Mouse (Mus musculus) heart, embryonic 16.5 days (tissue): ENCODE data around the gene Gm20708. TPM values are rescaled to one million over a fixed set of nuclear protein-coding genes. Genes with fewer than 3 reads are reported as not detected.

ENCODE experiments used
- ATAC-seq: fragments of 200-750 bp; cut with Nextera tagmentation; replicated peaks from 2 replicates; pipeline ENCODE4 v1.8.0; 2017; ENCODE audit warnings: moderate number of reproducible peaks; ENCODE audit not compliant: insufficient read depth, low FRiP score; ENCODE audit errors: extremely low read depth
- H3K27ac ChIP-seq: fragments of 300-500 bp; sonication (generic); 2 replicates; pipeline ENCODE4 v1.5.1; 2014; ENCODE audit warnings: mild to moderate bottlenecking, low read length, control low read depth, moderate library complexity
- H3K27me3 ChIP-seq: fragments of 300-500 bp; sonication (generic); 2 replicates; pipeline ENCODE4 v1.6.1; 2014; ENCODE audit warnings: low read length, mixed read lengths; ENCODE audit not compliant: control insufficient read depth, insufficient read depth
- H3K36me3 ChIP-seq: fragments of 300-500 bp; sonication (generic); 2 replicates; pipeline ENCODE4 v1.6.1; 2014; ENCODE audit not compliant: control insufficient read depth, insufficient read depth
- H3K4me1 ChIP-seq: fragments of 300-500 bp; sonication (generic); 2 replicates; pipeline ENCODE4 v1.6.1; 2014; ENCODE audit warnings: low read length, mixed read lengths; ENCODE audit not compliant: control insufficient read depth, insufficient read depth
- H3K4me2 ChIP-seq: fragments of 300-500 bp; sonication (generic); 2 replicates; pipeline ENCODE4 v1.6.1; 2014; ENCODE audit warnings: low read depth, mild to moderate bottlenecking, control low read depth, low read length
- H3K4me3 ChIP-seq: fragments of 300-500 bp; sonication (generic); 2 replicates; pipeline ENCODE4 v1.5.1; 2014; ENCODE audit warnings: mild to moderate bottlenecking, control low read depth, low read length
- H3K9ac ChIP-seq: fragments of 300-500 bp; sonication (generic); 2 replicates; pipeline ENCODE4 v1.6.1; 2014; ENCODE audit warnings: low read length, control low read depth
- H3K9me3 ChIP-seq: fragments of 300-500 bp; sonication (generic); replicated peaks from 2 replicates; pipeline ENCODE4 v1.6.1; 2016; ENCODE audit warnings: low read length; ENCODE audit not compliant: control insufficient read depth
- WGBS: fragments of 180-500 bp; shearing (Covaris S2); extraction: QIAGEN DNeasy Blood & Tissue Kit; methylation state at CpG from one replicate; pipeline ENCODE4 v1.1.7; 2014; 5-methylcytosine and 5-hydroxymethylcytosine counted together
- polyA plus RNA-seq: library from polyadenylated mRNA; unstranded; fragments of >200 nt; fragmentation: Nextera tagmentation; extraction: Ambion mirVana; gene quantifications from 2 replicates; pipeline ENCODE4 v1.2.1, GENCODE M21; 2015

Gene Gm20708
- polyA plus RNA-seq = 0.92 and 2.4 TPM in 2 replicates

DNA sequence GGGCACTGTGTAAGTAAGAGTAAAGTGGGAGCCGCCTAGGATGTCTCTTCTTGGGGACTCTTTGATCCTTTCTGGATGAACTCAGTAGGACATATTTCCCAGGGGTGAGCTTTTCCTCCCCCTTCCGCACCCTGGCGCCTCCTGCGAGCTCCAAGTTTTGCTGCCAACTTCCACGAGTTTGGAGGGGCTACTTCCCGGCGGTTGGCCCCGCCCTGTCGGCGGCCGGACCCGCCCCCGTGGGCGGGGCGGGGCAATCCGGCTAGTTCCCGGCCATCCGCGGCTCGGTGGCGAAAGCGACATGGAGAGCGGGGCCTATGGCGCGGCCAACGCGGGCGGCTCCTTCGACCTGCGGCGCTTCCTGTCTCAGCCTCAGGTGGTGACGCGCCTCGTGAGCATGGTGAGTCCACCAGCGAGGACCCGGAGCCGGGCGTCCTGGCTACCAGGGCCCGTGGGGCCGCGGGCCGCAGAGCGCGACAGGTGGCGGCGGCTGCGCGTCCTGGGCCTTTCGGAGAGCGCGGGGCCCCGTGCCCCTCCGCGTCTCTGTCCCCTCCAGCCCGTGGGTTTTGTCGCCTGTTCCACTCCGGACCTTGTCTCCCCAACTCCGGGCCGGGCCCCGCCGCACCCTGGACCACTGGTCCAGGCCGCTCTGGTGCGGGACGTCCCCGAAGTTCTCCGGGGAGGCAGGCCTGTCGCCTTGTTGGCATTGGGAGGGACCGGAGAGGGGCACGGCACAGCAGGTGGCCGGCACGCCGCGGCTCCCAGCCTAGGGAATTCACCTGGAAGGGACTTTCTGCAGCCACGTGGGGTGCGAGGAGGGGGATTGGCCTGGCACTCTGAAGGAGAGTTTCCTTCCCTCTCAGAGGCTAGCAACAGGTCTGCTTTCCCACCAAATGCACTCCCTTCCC is at the start of gene Gm20708, which contains the start of gene Syngr2:
Gene Gm20708, plus strand, starts transcription at position 262 of the 905 bp plus-strand sequence.
Gene Syngr2, plus strand, starts transcription at position 262 of the 905 bp plus-strand sequence.
- WGBS = under 1% methylated on average over 75 of the region's 75 CpGs
- peaks cover 12% of the 10 kb centered on the region for H3K36me3 ChIP-seq
- H3K9ac ChIP-seq = peak within 1 kb of the TSS; percentile 95
- peak; percentile 69 for ATAC-seq
- peak within 1 kb of the TSS; percentile 79 for H3K4me2 ChIP-seq
- H3K4me3 ChIP-seq = peak within 1 kb of the TSS; percentile 90
- no peaks in the 10 kb centered on the region for H3K27me3 ChIP-seq
- peak within 1 kb of the TSS; percentile 85 for H3K27ac ChIP-seq
- H3K9me3 ChIP-seq = no peaks in the 10 kb centered on the region
- peaks cover 27% of the 10 kb centered on the region for H3K4me1 ChIP-seq

DNA sequence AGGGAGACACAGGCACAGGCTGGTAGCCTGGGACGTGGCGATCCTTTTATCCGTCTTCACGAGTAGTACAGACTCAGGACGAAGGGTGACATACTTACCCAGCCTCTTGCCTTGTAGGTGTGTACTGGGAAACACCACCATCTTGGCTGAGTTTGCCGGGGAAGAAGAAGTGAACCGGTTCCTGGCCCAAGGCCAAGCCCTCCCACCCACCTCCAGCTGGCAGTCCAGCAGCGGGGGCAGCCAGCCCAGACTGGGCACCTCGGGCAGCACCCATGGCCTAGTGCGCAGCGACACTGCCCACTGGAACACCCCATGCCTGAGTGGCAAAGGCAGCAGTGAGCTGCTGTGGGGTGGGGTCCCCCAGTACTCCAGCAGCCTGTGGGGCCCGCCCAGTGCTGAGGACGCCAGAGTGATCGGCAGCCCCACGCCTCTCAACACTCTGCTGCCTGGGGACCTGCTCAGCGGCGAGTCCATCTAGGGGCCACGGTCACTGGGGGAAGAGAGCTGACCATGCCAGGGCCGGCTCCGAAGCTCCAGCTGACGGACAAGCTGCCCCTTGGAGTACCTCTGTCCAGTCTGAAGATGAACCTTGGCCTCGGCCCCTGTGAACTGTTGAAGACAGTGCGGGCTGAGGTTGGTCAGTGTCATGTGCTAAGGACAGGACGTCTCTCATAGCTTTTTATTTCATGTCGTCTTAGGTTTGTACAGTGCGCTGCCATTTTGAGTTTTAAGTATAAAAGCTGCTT is 48.9 kb upstream of the Gm20708 start:
- Histone ChIP-seq H3K4me3 (no peak overlapping the region), H3K27me3 (no peaks in the 10 kb centered on the region), H3K27ac (no peak overlapping the region), H3K36me3 (peaks cover 72% of the 10 kb centered on the region), H3K4me2 (no peak overlapping the region), H3K4me1 (no peaks in the 10 kb centered on the region), H3K9me3 (no peaks in the 10 kb centered on the region), H3K9ac (no peak overlapping the region)
- no peak for ATAC-seq
- WGBS = 86% methylated on average over 26 of the region's 26 CpGs

GRCm38 (mm10) chr11:117761801-117762200 is 47.7 kb upstream of the Gm20708 start:
- Histone ChIP-seq H3K4me3 (no peak overlapping the region), H3K27ac (no peak overlapping the region), H3K9me3 (no peaks in the 10 kb centered on the region), H3K27me3 (no peaks in the 10 kb centered on the region), H3K4me1 (no peaks in the 10 kb centered on the region), H3K4me2 (no peak overlapping the region), H3K9ac (no peak overlapping the region), H3K36me3 (peaks cover 66% of the 10 kb centered on the region)
- no peak for ATAC-seq
- WGBS = 90% methylated on average over 13 of the region's 13 CpGs

DNA sequence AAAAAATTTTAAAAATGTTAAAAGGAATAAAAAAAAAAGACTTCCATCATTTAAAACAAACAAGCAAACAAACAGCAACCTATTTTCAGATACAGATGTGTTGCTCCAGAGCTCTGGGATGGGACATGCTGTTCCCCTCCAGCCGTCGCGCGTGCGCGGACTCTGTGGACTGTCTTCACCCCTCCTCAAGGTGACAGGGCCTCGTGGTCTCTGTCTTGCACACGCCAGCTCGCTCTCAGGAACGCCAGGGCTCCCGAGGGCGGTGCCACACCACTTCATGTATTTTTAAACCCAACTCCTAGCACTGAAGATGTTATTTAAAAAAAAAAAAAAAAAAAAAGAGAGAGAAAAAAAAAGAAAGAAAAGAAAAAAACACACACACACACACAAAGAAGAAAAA is 47.2 kb upstream of the Gm20708 start:
- 44% methylated on average over 12 of the region's 12 CpGs for WGBS
- H3K9ac ChIP-seq = no peak overlapping the region
- no peaks in the 10 kb centered on the region for H3K4me1 ChIP-seq
- H3K27ac ChIP-seq = no peak overlapping the region
- H3K4me3 ChIP-seq = no peak overlapping the region
- H3K27me3 ChIP-seq = no peaks in the 10 kb centered on the region
- no peaks in the 10 kb centered on the region for H3K9me3 ChIP-seq
- ATAC-seq = 0 out of 2 replicates have a peak, but pooled peaks have one; percentile 33
- H3K36me3 ChIP-seq = peaks cover 66% of the 10 kb centered on the region
- H3K4me2 ChIP-seq = no peak overlapping the region

DNA sequence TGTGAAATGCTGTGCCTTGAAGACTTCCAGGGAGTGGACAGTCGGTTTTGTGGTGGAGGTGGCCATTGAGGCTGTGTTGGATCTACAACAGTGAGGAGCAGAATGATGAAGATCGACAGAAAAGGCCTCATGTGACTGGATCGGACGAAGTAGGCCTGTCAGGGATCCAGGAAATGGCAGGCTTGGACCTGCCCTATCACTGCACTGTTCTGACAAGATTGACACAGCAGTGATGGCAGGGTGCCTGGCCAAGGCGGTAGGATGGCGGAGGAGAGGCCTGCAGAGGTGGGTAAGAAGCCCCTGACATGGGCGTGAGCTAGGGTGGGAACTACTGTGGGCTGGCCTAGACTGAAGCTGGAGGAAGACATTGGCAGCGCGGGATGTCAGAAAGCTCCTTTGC is 45.1 kb upstream of the Gm20708 start:
- H3K36me3 ChIP-seq = peaks cover 54% of the 10 kb centered on the region
- no peak overlapping the region for H3K4me3 ChIP-seq
- no peaks in the 10 kb centered on the region; the same call in 1 of the 2 replicates for H3K4me1 ChIP-seq
- 80% methylated on average over 9 of the region's 9 CpGs for WGBS
- no peak overlapping the region for H3K4me2 ChIP-seq
- H3K9me3 ChIP-seq = no peaks in the 10 kb centered on the region
- no peak overlapping the region for H3K27ac ChIP-seq
- no peak for ATAC-seq
- H3K9ac ChIP-seq = no peak overlapping the region
- H3K27me3 ChIP-seq = no peaks in the 10 kb centered on the region

- peaks cover 48% of the 10 kb centered on the region for H3K36me3 ChIP-seq
Measured at GRCm38 (mm10) chr11:117765361-117765760, 44.1 kb upstream of the Gm20708 start.

DNA sequence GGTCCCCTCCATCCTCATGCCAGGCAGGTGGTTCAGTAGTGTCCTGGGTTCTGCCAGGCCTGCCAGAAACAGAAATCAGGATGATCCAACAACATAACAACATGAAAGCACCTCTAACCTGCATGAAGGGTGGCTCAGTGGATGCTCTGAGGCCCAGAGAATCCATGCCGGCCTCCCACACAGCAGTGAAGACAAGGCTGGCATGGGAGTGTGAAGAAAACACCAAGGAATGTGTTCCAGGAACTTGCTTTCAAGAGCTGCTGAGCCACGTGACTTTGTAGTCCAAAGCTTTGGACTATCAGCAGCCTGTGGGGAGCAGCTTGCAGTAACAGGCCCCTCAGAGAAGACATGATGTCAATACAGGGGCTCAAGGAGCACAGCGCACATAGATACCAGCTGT is 43.2 kb upstream of the Gm20708 start:
- no peak for ATAC-seq
- Histone ChIP-seq H3K27ac (no peak overlapping the region), H3K4me2 (no peak overlapping the region), H3K4me3 (no peak overlapping the region), H3K4me1 (no peaks in the 10 kb centered on the region; the same call in 1 of the 2 replicates), H3K36me3 (peaks cover 39% of the 10 kb centered on the region), H3K27me3 (no peaks in the 10 kb centered on the region), H3K9ac (no peak overlapping the region), H3K9me3 (no peaks in the 10 kb centered on the region)
- WGBS = 65% methylated on average over 3 of the region's 3 CpGs

More at GRCm38 (mm10) chr11:117765361-117765760, 44.1 kb upstream of the Gm20708 start:
- no peaks in the 10 kb centered on the region; the same call in 1 of the 2 replicates for H3K4me1 ChIP-seq
- no peak overlapping the region for H3K4me3 ChIP-seq
- no peak overlapping the region for H3K9ac ChIP-seq
- H3K9me3 ChIP-seq = no peaks in the 10 kb centered on the region
- H3K4me2 ChIP-seq = no peak overlapping the region
- H3K27me3 ChIP-seq = no peaks in the 10 kb centered on the region
- no peak overlapping the region for H3K27ac ChIP-seq
- ATAC-seq = no peak
- 85% methylated on average over 5 of the region's 5 CpGs for WGBS

DNA sequence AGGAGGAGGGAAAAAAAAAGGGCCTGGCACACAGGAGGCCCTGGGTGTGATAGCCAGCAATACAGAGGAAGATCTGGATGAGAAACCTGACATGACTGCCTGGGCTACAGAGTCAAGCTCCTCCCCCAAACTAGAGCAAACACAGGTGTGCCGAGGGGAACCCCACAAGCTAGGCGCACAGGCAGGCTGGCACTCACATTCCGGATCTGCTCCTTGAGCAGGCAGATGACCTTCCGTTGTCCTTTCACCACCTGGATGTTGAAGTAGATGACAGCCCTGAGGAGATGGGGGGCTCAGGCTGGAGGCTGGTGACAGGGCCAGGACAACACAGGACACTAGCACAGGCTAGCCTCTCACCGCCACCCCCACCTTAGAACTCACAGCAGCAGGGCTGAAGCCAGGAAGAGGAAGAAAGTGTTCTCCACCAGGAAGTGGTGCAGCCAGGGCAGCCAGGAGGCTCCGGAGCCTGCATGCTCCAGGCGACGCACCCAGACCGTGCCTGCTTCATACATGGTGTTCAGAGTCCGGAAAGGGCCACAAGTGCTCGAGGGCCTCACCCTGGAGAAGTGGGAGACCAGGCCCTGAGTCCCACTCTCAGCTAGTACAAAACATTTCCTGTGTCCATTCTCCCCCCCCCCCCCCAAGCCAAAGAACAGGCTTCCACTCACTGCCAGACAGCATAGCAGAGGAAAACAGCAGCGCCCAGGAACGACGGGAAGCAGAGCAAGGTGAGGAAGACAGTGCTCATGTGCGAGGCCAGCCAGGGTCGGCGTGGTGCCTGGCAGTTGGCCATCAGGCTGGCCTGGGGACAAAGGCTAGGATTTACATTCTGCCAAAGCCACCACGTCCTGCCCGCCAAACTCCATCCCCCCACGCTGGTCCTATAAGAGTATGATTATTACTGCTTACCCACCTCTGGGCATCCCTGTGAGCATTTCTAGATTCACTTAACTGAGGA is 40.5 kb upstream of the Gm20708 start:
- no peak for ATAC-seq
- no peak overlapping the region for H3K4me3 ChIP-seq
- H3K9me3 ChIP-seq = no peaks in the 10 kb centered on the region
- peaks cover 27% of the 10 kb centered on the region for H3K36me3 ChIP-seq
- no peak overlapping the region for H3K4me2 ChIP-seq
- no peak overlapping the region for H3K9ac ChIP-seq
- H3K4me1 ChIP-seq = no peaks in the 10 kb centered on the region; the same call in 1 of the 2 replicates
- 68% methylated on average over 20 of the region's 20 CpGs for WGBS
- H3K27ac ChIP-seq = no peak overlapping the region
- H3K27me3 ChIP-seq = no peaks in the 10 kb centered on the region
